Mouse (Mus musculus) inflammation-experienced regulatory T-cells, adult 6 months (primary cell): ENCODE data around the gene Hist1h2bp. TPM values are rescaled to one million over a fixed set of nuclear protein-coding genes. Genes with fewer than 3 reads are reported as not detected.

Experiments used
- polyA plus RNA-seq, 3 experiments: library from polyadenylated mRNA; unstranded; fragments of 100-300 nt; shearing (Covaris generic); gene quantifications; one replicate each; pipeline ENCODE4 v1.2.1; 2017

Gene Hist1h2bp
- polyA plus RNA-seq, 3 experiments from 2014 or later: 1.6 to 3.6 (median 3.0) TPM

Other genes with a start within 250 kb of the Hist1h2bp start
- gene Olfr1366, start 244.7 kb upstream of the Hist1h2bp start, polyA plus RNA-seq: not detected
- gene Olfr1535, start 227.6 kb upstream of the Hist1h2bp start, polyA plus RNA-seq: under 1 TPM in 2 of 3 experiments, not detected in 1; 0.11 to 0.19 TPM
- not detected for gene Olfr1364, start 205.7 kb upstream of the Hist1h2bp start, polyA plus RNA-seq
- gene Olfr1362, start 173.4 kb upstream of the Hist1h2bp start, polyA plus RNA-seq: not detected
- gene Olfr11, start 144.9 kb upstream of the Hist1h2bp start, polyA plus RNA-seq: not detected
- gene Olfr1361, start 124.1 kb upstream of the Hist1h2bp start, polyA plus RNA-seq: not detected
- gene Olfr1360, start 110.1 kb upstream of the Hist1h2bp start, polyA plus RNA-seq: not detected
- not detected for gene Olfr1359, start 89.3 kb upstream of the Hist1h2bp start, polyA plus RNA-seq
- not detected for gene Hist1h2bl, start 71.3 kb upstream of the Hist1h2bp start, polyA plus RNA-seq
- gene Hist1h2ai, start 71.0 kb upstream of the Hist1h2bp start, polyA plus RNA-seq: 10 to 100 TPM in 1 of 3 experiments, not detected in 2; 25.0 TPM
- 1 to 10 TPM in 1 of 3 experiments, not detected in 2; 4.9 TPM for gene Hist1h3h, start 69.8 kb upstream of the Hist1h2bp start, polyA plus RNA-seq
- 1 to 10 TPM in 2 of 3 experiments, not detected in 1; 1.6 to 4.7 TPM for gene Hist1h2bm, start 65.4 kb upstream of the Hist1h2bp start, polyA plus RNA-seq
- gene Hist1h4j, start 52.4 kb upstream of the Hist1h2bp start, polyA plus RNA-seq: not detected
- gene Hist1h4k, start 37.0 kb upstream of the Hist1h2bp start, polyA plus RNA-seq: 10 to 100 TPM in 1 of 3 experiments, 1 to 10 TPM in 2; 1.5 to 15.3 (median 8.0) TPM
- 1 to 10 TPM in 1 of 3 experiments, not detected in 2; 6.2 TPM for gene Hist1h2ak, start 33.6 kb upstream of the Hist1h2bp start, polyA plus RNA-seq
- gene Hist1h2bn, start 33.3 kb upstream of the Hist1h2bp start, polyA plus RNA-seq: 1 to 10 TPM in 2 of 3 experiments, not detected in 1; 1.8 to 3.0 TPM
- 10 to 100 TPM in 1 of 3 experiments, 1 to 10 TPM in 2; 3.0 to 89.4 (median 8.5) TPM for gene Hist1h1b, start 6.8 kb upstream of the Hist1h2bp start, polyA plus RNA-seq
- 1 to 10 TPM in 2 of 3 experiments, not detected in 1; 3.1 to 3.4 TPM for gene Hist1h3i, start 4.1 kb upstream of the Hist1h2bp start, polyA plus RNA-seq
- gene Hist1h2an, start 243 bp upstream of the Hist1h2bp start, polyA plus RNA-seq: 1 to 10 TPM in 1 of 3 experiments, not detected in 2; 3.5 TPM
- 10 to 100 TPM in 1 of 3 experiments, 1 to 10 TPM in 1, not detected in 1; 6.1 to 12.5 TPM for gene Hist1h2bq, start 22.7 kb downstream of the Hist1h2bp start, polyA plus RNA-seq
- 10 to 100 TPM in 1 of 3 experiments, 1 to 10 TPM in 1, not detected in 1; 2.4 to 11.2 TPM for gene Hist1h2ao, start 23.0 kb downstream of the Hist1h2bp start, polyA plus RNA-seq
- 10 to 100 TPM in 1 of 3 experiments, 1 to 10 TPM in 2; 5.8 to 17.9 (median 8.9) TPM for gene Hist1h4m, start 24.3 kb downstream of the Hist1h2bp start, polyA plus RNA-seq
- 1 to 10 TPM in 2 of 3 experiments, not detected in 1; 6.5 to 9.3 TPM for gene Hist1h4n, start 44.7 kb downstream of the Hist1h2bp start, polyA plus RNA-seq
- gene Hist1h2ap, start 46.0 kb downstream of the Hist1h2bp start, polyA plus RNA-seq: 100 to 1,000 TPM in 1 of 3 experiments, 10 to 100 TPM in 2; 58.0 to 576 (median 60.6) TPM
- 10 to 100 TPM in 1 of 3 experiments, 1 to 10 TPM in 1, not detected in 1; 6.1 to 12.2 TPM for gene Hist1h2br, start 46.3 kb downstream of the Hist1h2bp start, polyA plus RNA-seq
- gene Zfp184, start 157.6 kb downstream of the Hist1h2bp start, polyA plus RNA-seq: not detected
- not detected for gene Pom121l2, start 193.7 kb downstream of the Hist1h2bp start, polyA plus RNA-seq
- 1 to 10 TPM in 1 of 3 experiments, under 1 TPM in 1, not detected in 1; 0.24 to 1.2 TPM for gene Prss16, start 222.3 kb downstream of the Hist1h2bp start, polyA plus RNA-seq
- gene Hist1h2ah, start 248.1 kb downstream of the Hist1h2bp start, polyA plus RNA-seq: 100 to 1,000 TPM in 1 of 3 experiments, 10 to 100 TPM in 1, not detected in 1; 52.3 to 507 TPM
- gene Hist1h2bk, start 248.4 kb downstream of the Hist1h2bp start, polyA plus RNA-seq: 1 to 10 TPM in 2 of 3 experiments, not detected in 1; 2.2 to 9.9 TPM